Mouse (Mus musculus) heart, embryonic 15.5 days (tissue): ENCODE results near the gene Spint2. TPM values are rescaled to one million over a fixed set of nuclear protein-coding genes. Genes with fewer than 3 reads are reported as not detected.

ENCODE experiments used
- ATAC-seq: fragments of 200-750 bp; cut with Nextera tagmentation; replicated peaks from 2 replicates; pipeline ENCODE4 v1.8.0; 2017; ENCODE audit warnings: low read depth, moderate TSS enrichment; ENCODE audit not compliant: insufficient number of reproducible peaks, insufficient read depth, low FRiP score
- H3K27ac ChIP-seq: fragments of 300-500 bp; sonication (generic); 2 replicates; pipeline ENCODE4 v1.5.1; 2015; ENCODE audit warnings: mild to moderate bottlenecking, inconsistent platforms
- H3K27me3 ChIP-seq: fragments of 300-500 bp; sonication (generic); 2 replicates; pipeline ENCODE4 v1.6.1; 2015; ENCODE audit warnings: inconsistent platforms
- H3K36me3 ChIP-seq: fragments of 300-500 bp; sonication (generic); 2 replicates; pipeline ENCODE4 v1.6.1; 2015; ENCODE audit warnings: mild to moderate bottlenecking, inconsistent platforms
- H3K4me1 ChIP-seq: fragments of 300-500 bp; sonication (generic); replicated peaks from 2 replicates; pipeline ENCODE4 v1.6.1; 2015; ENCODE audit warnings: inconsistent platforms
- H3K4me2 ChIP-seq: fragments of 300-500 bp; sonication (generic); 2 replicates; pipeline ENCODE4 v1.6.1; 2015; ENCODE audit warnings: inconsistent platforms, mild to moderate bottlenecking, moderate library complexity
- H3K4me3 ChIP-seq: fragments of 300-500 bp; sonication (generic); 2 replicates; pipeline ENCODE4 v1.5.1; 2015; ENCODE audit warnings: mild to moderate bottlenecking, inconsistent platforms
- H3K9ac ChIP-seq: fragments of 300-500 bp; sonication (generic); 2 replicates; pipeline ENCODE4 v1.6.1; 2015; ENCODE audit warnings: mild to moderate bottlenecking, inconsistent platforms
- H3K9me3 ChIP-seq: fragments of 300-500 bp; sonication (generic); replicated peaks from 2 replicates; pipeline ENCODE4 v1.6.1; 2016; ENCODE audit warnings: inconsistent platforms
- WGBS: fragments of 180-500 bp; shearing (Covaris S2); methylation state at CpG from one replicate; pipeline ENCODE4 v1.1.7; 2015; ENCODE audit warnings: mixed read lengths; 5-methylcytosine and 5-hydroxymethylcytosine counted together
- polyA plus RNA-seq: library from polyadenylated mRNA; unstranded; fragments of >200 nt; fragmentation: Nextera tagmentation; extraction: Ambion mirVana; gene quantifications from 2 replicates; pipeline ENCODE4 v1.2.1, GENCODE M21; 2015

The Spint2 gene
- polyA plus RNA-seq, 1 experiment from 2014 or later = 77.9 TPM

DNA sequence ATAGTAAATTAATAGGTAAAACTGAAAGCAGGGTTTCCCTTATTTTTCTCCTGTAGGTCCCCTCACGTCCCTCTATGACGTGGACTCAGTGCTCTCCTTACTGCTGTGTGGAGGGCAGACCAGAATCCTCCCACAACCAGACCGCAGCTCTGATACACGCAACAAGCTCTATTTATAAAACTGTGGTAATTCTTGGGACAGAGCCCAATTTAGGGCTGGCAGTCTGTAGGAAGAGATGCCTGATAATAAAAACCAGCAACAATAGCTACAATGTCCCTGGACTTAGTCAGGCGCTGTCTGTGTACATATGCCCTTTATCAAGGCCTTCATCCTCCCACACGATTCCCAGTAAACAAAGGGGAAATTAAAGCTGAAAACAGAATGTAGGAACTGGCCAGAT is 48.0 kb downstream of the Spint2 start:
- peaks cover 6% of the 10 kb centered on the region; the same call in 1 of the 2 replicates for H3K27me3 ChIP-seq
- no peaks in the 10 kb centered on the region for H3K36me3 ChIP-seq
- ATAC-seq = peak; percentile 28; the same call in 1 of the 2 replicates
- H3K4me3 ChIP-seq = no peak overlapping the region
- peaks cover 25% of the 10 kb centered on the region for H3K4me1 ChIP-seq
- WGBS = 12% methylated on average over 6 of the region's 6 CpGs
- no peak overlapping the region; the same call in 1 of the 2 replicates for H3K9ac ChIP-seq
- peak overlapping the region; percentile 76 for H3K27ac ChIP-seq
- H3K9me3 ChIP-seq = no peaks in the 10 kb centered on the region
- peak overlapping the region; percentile 23 for H3K4me2 ChIP-seq

DNA sequence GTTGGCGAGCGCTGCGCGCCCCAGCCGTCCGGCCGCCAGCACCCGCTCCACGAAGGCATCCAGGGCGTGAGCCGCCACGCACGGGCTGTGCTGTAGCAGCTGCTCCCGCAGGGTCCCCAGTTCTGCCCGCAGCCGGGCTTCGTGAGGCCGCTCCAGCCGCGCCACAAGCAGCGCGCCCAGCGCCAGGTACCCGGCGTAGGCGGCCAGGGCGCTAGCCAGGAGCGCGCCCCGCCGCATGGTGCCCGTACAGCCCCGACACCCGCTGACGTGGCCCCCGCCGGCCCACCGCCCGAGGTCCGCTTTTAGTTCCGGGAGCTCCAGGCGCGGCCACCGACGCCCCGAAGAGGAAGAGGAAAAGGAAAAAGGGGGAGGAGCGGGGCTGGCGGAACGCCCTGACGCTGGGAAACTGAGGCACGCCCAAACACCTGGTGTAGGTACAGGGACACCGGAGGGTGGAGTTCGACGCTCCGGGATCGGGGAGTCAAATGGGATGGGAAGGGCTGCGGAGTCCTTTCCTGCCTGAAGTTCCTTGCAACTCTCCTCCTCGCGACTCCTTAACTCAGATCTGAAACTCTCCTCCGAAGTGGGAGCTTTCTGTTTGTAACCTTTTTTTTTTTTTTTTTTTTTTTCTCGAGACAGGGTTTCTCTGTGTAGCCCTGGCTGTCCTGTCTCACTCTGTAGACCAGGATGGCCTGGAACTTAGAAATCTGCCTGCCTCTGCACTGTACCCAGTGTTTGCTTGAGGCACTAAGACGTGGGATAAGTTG is 49.3 kb downstream of the Spint2 start, which contains the start of gene Kcnk6:
TSS of gene Kcnk6 (minus strand) at position 269 of the 767 bp plus-strand sequence.
- H3K27ac ChIP-seq = peak within 1 kb of the TSS; percentile 76

DNA sequence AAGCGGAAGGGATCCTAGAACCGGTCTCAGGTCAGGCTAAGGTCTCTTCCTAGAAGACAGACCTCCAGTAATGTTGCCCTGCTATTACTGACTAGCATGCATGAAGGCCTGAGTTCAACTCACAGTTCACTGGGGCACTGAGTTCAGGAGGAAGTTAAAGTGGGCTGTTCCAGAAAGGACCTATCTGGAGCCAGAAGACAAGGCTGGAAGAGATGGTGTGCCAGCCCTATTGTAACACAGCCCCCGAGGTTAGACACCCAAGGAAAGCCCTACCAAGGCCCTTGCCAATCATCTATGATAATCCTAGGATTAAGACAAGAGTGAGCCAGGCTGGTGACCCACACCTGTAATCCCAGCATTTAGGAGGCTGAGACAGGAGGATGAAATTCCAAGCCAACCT is 50.2 kb downstream of the Spint2 start:
- no peak for ATAC-seq
- WGBS = 47% methylated on average over 3 of the region's 3 CpGs
- Histone ChIP-seq H3K27me3 (peaks cover 6% of the 10 kb centered on the region; the same call in 1 of the 2 replicates), H3K36me3 (no peaks in the 10 kb centered on the region), H3K9ac (peak overlapping the region; percentile 59; the same call in 1 of the 2 replicates), H3K9me3 (no peaks in the 10 kb centered on the region), H3K4me2 (peak overlapping the region; percentile 83), H3K4me3 (peak overlapping the region; percentile 54), H3K27ac (peak overlapping the region; percentile 64), H3K4me1 (peaks cover 24% of the 10 kb centered on the region)

More for the DNA sequence above, 49.3 kb downstream of the Spint2 start, which contains the start of gene Kcnk6:
- Histone ChIP-seq H3K9ac (peak within 1 kb of the TSS; percentile 59), H3K9me3 (no peaks in the 10 kb centered on the region), H3K4me1 (peaks cover 24% of the 10 kb centered on the region), H3K36me3 (no peaks in the 10 kb centered on the region), H3K4me3 (peak within 1 kb of the TSS; percentile 54), H3K4me2 (peak within 1 kb of the TSS; percentile 83), H3K27me3 (peaks cover 6% of the 10 kb centered on the region; the same call in 1 of the 2 replicates)
- ATAC-seq = no peak
- 1% methylated on average over 61 of the region's 62 CpGs for WGBS

DNA sequence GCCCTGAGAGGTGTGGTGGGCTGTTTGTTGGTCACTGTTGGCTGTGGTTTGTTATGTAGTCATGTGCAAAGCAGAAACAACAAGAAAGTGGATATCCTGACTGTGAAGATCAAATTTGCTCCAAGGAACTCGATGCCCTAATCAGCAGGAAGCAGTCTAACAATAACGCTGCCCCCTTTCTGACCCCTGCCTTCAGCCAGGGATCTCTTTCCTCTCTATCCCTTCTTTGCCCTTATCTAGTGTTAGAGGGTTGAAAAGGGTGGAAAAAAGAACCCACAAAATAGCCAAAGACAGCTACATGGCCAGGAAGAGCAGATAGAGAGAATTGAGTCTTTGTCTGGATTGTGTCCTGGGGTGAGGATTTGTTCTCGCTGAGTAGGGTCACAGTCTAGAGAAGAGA is 51.2 kb downstream of the Spint2 start:
- WGBS = 26% methylated on average over 3 of the region's 3 CpGs
- no peak for ATAC-seq
- no peaks in the 10 kb centered on the region for H3K36me3 ChIP-seq
- H3K9me3 ChIP-seq = no peaks in the 10 kb centered on the region
- no peak overlapping the region for H3K4me3 ChIP-seq
- H3K27me3 ChIP-seq = peaks cover 6% of the 10 kb centered on the region; the same call in 1 of the 2 replicates
- 0 out of 2 replicates have a peak overlapping the region, but pooled peaks have one; percentile 3 for H3K27ac ChIP-seq
- H3K4me1 ChIP-seq = peaks cover 24% of the 10 kb centered on the region
- H3K9ac ChIP-seq = no peak overlapping the region
- H3K4me2 ChIP-seq = peak overlapping the region; percentile 83; the same call in 1 of the 2 replicates

DNA sequence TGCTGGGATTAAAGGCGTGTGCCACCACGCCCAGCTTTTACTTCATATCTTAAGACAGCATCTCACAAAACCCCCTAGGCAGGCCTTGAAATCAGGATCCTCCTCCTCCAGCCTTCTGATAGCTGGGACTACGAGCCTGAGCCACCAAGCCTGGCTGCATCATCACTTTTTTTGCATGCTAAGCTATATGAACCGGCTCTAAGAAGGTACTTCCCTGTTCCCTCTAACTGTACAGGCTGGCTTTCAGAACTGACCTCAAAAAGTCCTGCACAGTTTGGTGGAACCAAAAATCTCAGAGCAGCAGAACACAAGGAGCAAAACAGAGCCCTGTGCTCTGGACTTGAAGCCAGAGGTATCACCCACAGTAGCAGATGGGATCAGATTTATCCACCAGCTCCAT is 53.5 kb downstream of the Spint2 start:
- Histone ChIP-seq H3K9ac (no peak overlapping the region), H3K27me3 (peaks cover 6% of the 10 kb centered on the region; the same call in 1 of the 2 replicates), H3K4me1 (peaks cover 16% of the 10 kb centered on the region), H3K4me3 (no peak overlapping the region), H3K4me2 (no peak overlapping the region), H3K27ac (no peak overlapping the region), H3K36me3 (no peaks in the 10 kb centered on the region), H3K9me3 (no peaks in the 10 kb centered on the region)
- WGBS = 58% methylated on average over 4 of the region's 4 CpGs
- ATAC-seq = no peak

DNA sequence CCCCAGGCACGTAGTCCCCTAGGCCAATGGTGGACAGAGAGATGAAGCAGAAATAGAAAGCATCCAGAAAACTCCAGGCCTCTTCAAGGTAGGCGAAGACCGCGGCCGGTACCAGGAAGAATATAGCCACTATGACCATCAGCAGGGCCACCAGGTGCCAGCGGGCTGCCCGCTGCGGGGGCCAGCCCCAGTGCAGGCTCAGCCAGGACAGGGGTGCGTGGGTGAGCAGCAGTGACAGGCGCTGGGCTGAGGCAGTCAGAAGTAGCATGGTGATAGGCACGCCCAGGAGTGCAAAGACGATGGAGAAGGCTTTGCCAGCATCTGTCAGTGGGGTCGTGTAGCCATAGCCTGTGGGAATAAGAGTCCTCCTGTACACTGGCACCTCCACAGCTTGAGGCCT is 56.2 kb downstream of the Spint2 start:
- Histone ChIP-seq H3K4me3 (no peak overlapping the region), H3K27ac (no peak overlapping the region), H3K27me3 (no peaks in the 10 kb centered on the region), H3K9me3 (no peaks in the 10 kb centered on the region), H3K36me3 (no peaks in the 10 kb centered on the region; the same call in 1 of the 2 replicates), H3K4me1 (peaks cover 6% of the 10 kb centered on the region; the same call in 1 of the 2 replicates), H3K9ac (no peak overlapping the region), H3K4me2 (no peak overlapping the region)
- 70% methylated on average over 13 of the region's 13 CpGs for WGBS
- no peak for ATAC-seq

DNA sequence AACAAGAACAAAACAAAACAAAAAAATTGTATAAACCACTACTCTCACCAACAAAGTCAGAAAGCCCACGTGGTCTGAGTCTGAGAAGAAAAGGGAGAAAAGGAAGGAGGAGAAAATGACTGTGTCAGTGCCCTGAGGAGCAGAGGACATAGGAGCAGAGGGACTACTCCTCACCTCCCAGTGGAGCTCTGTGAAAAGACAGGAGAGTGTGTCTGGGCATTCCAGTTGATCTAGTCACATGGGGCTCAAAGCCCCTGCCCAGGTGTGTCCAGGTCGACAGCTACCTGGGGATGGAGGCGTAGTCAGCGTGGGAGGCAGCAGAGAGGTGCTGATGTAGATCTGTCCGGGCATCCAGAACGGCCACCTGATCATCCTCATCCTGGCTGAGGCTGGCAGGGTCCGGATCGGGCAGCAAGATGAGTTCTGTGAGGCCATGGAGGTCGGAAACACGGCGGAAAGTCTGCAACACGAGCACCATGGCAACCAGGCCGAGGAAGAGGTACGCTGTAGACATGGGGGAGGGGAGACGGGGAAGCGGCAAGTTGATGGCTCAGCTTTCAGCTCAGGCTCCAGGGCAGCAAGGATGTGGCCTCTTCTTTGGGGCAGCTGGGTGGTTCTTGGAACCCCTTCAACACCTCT is 56.8 kb downstream of the Spint2 start:
- Histone ChIP-seq H3K4me1 (peaks cover 6% of the 10 kb centered on the region; the same call in 1 of the 2 replicates), H3K27me3 (no peaks in the 10 kb centered on the region), H3K9ac (no peak overlapping the region), H3K4me3 (no peak overlapping the region), H3K4me2 (no peak overlapping the region), H3K36me3 (peaks cover 2% of the 10 kb centered on the region; the same call in 1 of the 2 replicates), H3K27ac (no peak overlapping the region), H3K9me3 (peaks cover 4% of the 10 kb centered on the region; the same call in 1 of the 2 replicates)
- ATAC-seq = no peak
- WGBS = 20% methylated on average over 16 of the region's 16 CpGs

DNA sequence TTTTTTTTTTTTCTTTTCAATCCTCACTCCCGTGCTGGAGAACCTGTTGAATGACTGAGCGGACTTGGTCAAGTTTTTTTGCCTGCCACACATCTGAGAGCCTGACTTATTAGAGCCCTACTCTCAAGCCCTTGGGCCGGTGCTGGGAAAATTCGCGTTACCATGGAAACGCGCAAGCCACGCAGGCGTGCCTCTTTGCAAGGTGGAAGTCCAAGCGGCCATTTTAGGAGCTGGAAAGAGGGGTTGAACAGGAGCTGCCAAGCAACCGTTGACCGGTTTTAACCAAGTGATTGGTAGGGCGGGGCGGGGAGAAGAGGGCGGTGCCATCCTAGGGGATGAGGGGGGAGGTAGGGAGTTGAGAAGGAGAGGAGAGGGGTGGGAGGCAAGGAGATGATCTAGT is 66.9 kb downstream of the Spint2 start:
- H3K4me3 ChIP-seq = no peak overlapping the region
- peaks cover 5% of the 10 kb centered on the region; the same call in 1 of the 2 replicates for H3K9me3 ChIP-seq
- H3K27me3 ChIP-seq = peaks cover 13% of the 10 kb centered on the region
- 38% methylated on average over 15 of the region's 15 CpGs for WGBS
- no peak overlapping the region for H3K4me2 ChIP-seq
- no peak overlapping the region for H3K27ac ChIP-seq
- H3K9ac ChIP-seq = no peak overlapping the region
- ATAC-seq = no peak
- peaks cover 7% of the 10 kb centered on the region; the same call in 1 of the 2 replicates for H3K4me1 ChIP-seq
- peaks cover 1% of the 10 kb centered on the region; the same call in 1 of the 2 replicates for H3K36me3 ChIP-seq

DNA sequence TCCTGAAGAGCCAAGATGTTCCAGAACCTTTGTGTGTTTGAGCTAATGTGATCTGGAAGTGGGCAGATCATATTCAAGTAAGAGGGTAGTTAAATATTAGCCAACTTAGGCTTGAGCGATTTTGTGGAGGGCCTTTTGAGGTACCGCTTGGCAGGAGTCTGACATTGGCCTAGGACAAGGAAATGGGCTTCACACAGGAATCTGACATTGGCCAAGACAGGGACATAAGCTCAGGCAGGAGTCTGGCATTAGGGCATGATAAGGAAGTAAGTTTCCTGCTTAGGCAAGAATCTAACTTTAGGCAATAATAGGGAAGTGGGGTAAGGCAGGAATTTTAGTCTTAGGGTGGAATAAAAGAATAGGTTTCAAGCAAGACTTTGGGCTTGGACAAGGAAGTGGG is 67.5 kb downstream of the Spint2 start:
- Histone ChIP-seq H3K9ac (no peak overlapping the region), H3K36me3 (no peaks in the 10 kb centered on the region; the same call in 1 of the 2 replicates), H3K4me3 (no peak overlapping the region), H3K4me1 (peaks cover 7% of the 10 kb centered on the region; the same call in 1 of the 2 replicates), H3K4me2 (no peak overlapping the region), H3K27me3 (peaks cover 13% of the 10 kb centered on the region), H3K27ac (no peak overlapping the region), H3K9me3 (peaks cover 2% of the 10 kb centered on the region; the same call in 1 of the 2 replicates)
- 70% methylated on average over 2 of the region's 2 CpGs for WGBS
- ATAC-seq = no peak

DNA sequence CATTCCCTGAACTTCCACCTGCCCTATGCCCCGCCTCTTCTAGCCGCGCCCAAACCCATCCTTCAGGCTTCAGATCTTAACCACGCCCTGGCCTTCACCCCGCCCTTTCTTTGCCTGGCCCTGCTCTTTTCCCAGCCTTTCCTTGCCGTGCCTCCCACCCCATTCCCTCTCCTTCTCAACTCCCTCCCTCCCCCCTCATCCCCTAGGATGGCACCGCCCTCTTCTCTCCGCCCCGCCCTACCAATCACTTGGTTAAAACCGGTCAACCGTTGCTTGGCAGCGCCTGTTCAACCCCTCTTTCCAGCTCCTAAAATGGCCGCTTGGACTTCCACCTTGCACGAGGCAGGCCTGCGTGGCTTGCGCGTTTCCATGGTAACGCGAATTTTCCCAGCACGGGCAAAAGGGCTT is 68.0 kb downstream of the Spint2 start, which contains the start of gene Catsperg1:
TSS of gene Catsperg1 (minus strand) at position 361 of the 408 bp plus-strand sequence.
- H3K9me3 ChIP-seq = peaks cover 2% of the 10 kb centered on the region; the same call in 1 of the 2 replicates
- ATAC-seq = no peak
- peaks cover 13% of the 10 kb centered on the region for H3K27me3 ChIP-seq
- no peak within 1 kb of the TSS for H3K9ac ChIP-seq
- peaks cover 7% of the 10 kb centered on the region; the same call in 1 of the 2 replicates for H3K4me1 ChIP-seq
- H3K27ac ChIP-seq = no peak within 1 kb of the TSS
- 8% methylated on average over 20 of the region's 20 CpGs for WGBS
- H3K4me3 ChIP-seq = peak within 1 kb of the TSS; percentile 49; the same call in 1 of the 2 replicates
- no peaks in the 10 kb centered on the region; the same call in 1 of the 2 replicates for H3K36me3 ChIP-seq
- H3K4me2 ChIP-seq = peak within 1 kb of the TSS; percentile 10; the same call in 1 of the 2 replicates
